Mouse (Mus musculus) lung, postnatal 0 days (tissue): ENCODE measurements around the gene Syncrip.

ENCODE experiments used
- CTCF ChIP-seq: IDR thresholded peaks from 2 replicates; pipeline ENCODE4 v1.5.1; 2016; ENCODE audit warnings: antibody characterized with exemption, mild to moderate bottlenecking
- EP300 ChIP-seq: IDR thresholded peaks from 2 replicates; pipeline ENCODE4 v1.6.1; 2016; ENCODE audit warnings: antibody characterized with exemption, mild to moderate bottlenecking, control low read depth

DNA sequence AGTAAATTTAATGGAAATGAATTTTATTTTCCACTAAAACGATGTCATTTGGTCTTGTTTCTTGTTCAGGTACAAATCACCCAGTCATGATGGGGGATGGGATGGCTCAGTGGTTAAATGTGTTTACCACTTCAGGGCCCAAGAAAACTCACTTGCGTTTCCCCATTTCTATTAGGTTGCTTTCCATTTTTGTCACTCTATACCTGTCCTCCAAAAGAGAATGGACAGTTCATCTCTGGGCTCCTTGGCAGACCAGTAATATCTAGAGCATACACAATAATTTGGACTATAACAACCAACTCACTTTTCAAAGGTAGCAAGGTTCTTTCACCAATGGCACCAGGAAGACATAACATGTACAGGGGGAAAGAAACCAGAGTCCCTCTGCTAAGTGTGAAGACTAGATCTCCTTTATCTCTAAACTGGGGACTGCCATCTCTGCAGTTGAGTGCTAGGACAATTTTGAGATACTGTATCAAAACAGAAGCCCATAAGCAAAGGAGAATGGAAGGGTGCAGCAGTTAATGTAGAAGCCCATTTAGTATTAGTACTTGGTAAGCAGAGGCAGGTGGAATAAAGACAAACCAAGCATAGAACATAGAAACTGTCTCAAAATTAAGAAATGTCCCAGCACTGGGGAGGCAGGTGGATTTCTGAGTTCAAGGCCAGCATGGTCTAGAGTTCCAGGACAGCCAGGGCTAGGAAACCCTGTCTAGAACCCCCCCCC lies 37.9 kb upstream of the Syncrip start:
- TF ChIP-seq CTCF = no peak
- no peak for TF ChIP-seq EP300
